Mouse (Mus musculus): ENCODE results near the gene Anxa4. TPM values are rescaled to one million over a fixed set of nuclear protein-coding genes. Genes with fewer than 3 reads are reported as not detected.

Anxa4 gene
- polyA plus RNA-seq, 1 experiment from 2014 or later: 167 TPM

DNA sequence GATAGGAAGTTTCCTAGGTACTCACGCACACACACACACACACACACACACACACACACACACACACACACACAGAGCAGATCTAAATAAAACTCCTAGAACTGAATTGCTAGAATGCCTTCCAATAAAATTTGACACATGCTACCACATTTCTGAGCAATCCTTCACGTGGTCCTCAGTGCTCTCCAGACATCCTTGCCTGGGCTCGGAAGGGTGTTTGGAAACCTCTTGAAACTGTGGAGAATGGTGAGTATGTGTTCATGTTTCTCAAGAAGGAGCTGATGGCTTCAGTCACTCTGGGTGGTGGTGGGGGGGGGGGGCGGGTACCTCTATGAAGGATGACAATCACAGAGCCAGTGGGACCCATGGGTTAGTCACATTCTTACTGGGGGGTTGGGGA, 5.1 kb downstream of the Anxa4 start:
- 89% methylated on average over 4 of the region's 4 CpGs for WGBS
- Histone ChIP-seq H3K36me3 (ENCODE audit: control insufficient read depth, insufficient read depth, low read length) (no peaks in the 10 kb centered on the region), H3K9ac (ENCODE audit: low read length) (no peak overlapping the region), H3K27me3 (replicated peaks; ENCODE audit: control insufficient read depth, insufficient read depth, low read length) (peaks cover 6% of the 10 kb centered on the region), H3K4me3 (ENCODE audit: low read depth, low read length) (no peak overlapping the region), H3K4me2 (ENCODE audit: low read length) (no peak overlapping the region), H3K4me1 (replicated peaks; ENCODE audit: control insufficient read depth, insufficient read depth, low read length) (peaks cover 4% of the 10 kb centered on the region; the same call in 1 of the 2 replicates), H3K9me3 (ENCODE audit: control insufficient read depth, low read length) (no peaks in the 10 kb centered on the region), H3K27ac (ENCODE audit: low read depth) (no peak overlapping the region)
- ATAC-seq (replicated peaks; ENCODE audit: low FRiP score, low TSS enrichment, low read depth) (no peak), DNase-seq (ENCODE audit: low spot score) (no peak)

DNA sequence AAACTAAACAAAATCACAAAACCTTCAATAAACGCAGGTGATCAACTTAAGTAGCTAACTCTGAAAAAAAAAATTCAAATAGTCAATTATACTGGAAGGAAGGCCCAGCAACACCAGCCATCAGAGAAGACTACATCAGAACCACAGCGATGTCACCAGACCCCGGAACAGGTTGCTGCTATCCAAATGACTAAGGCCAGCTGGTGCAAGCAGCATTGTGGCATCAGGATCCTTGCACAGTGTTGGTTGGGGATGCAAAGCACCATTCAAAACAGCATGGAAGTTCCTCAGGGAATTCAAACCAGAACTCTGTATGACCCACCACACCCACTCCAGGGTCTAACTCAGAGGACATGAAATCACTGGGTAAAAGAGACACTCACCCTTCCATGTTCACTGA, 6.8 kb downstream of the Anxa4 start:
- no peak overlapping the region for H3K4me2 ChIP-seq (ENCODE audit: low read length)
- no peak overlapping the region for H3K9ac ChIP-seq (ENCODE audit: low read length)
- H3K4me3 ChIP-seq (ENCODE audit: low read depth, low read length): no peak overlapping the region
- 93% methylated on average over 3 of the region's 3 CpGs for WGBS
- no peak overlapping the region for H3K27ac ChIP-seq (ENCODE audit: low read depth)
- DNase-seq (ENCODE audit: low spot score) (no peak), ATAC-seq (replicated peaks; ENCODE audit: low FRiP score, low TSS enrichment, low read depth) (no peak)
- no peaks in the 10 kb centered on the region for H3K9me3 ChIP-seq (ENCODE audit: control insufficient read depth, low read length)
- H3K36me3 ChIP-seq (ENCODE audit: control insufficient read depth, insufficient read depth, low read length): no peaks in the 10 kb centered on the region
- no peaks in the 10 kb centered on the region for H3K27me3 ChIP-seq (replicated peaks; ENCODE audit: control insufficient read depth, insufficient read depth, low read length)
- no peaks in the 10 kb centered on the region for H3K4me1 ChIP-seq (replicated peaks; ENCODE audit: control insufficient read depth, insufficient read depth, low read length)

DNA sequence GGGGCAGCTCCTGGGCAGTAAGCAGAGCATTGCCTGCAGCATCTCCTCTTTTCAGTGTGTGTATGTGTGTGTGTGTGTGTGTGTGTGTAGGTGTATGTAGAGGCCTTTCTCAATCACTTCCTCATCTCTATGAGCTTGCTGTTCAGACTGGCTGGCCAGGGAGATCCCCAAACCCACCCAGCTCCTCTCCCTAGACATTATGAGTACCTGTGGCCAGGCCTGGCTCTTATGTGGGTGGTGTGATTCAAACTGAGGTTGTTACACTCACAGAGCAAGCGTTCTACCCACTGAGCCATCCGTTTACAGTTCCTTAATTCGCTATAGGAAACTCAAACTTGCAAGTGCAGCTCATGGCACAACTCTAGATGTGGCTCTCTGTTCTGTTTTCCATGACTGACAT, 8.6 kb downstream of the Anxa4 start:
- no peak overlapping the region for H3K27ac ChIP-seq (ENCODE audit: low read depth)
- no peak overlapping the region for H3K4me2 ChIP-seq (ENCODE audit: low read length)
- 82% methylated on average over 3 of the region's 3 CpGs for WGBS
- DNase-seq (ENCODE audit: low spot score): no peak
- H3K27me3 ChIP-seq (replicated peaks; ENCODE audit: control insufficient read depth, insufficient read depth, low read length): no peaks in the 10 kb centered on the region
- no peaks in the 10 kb centered on the region for H3K4me1 ChIP-seq (replicated peaks; ENCODE audit: control insufficient read depth, insufficient read depth, low read length)
- H3K36me3 ChIP-seq (ENCODE audit: control insufficient read depth, insufficient read depth, low read length): no peaks in the 10 kb centered on the region
- H3K9me3 ChIP-seq (ENCODE audit: control insufficient read depth, low read length): no peaks in the 10 kb centered on the region
- no peak overlapping the region for H3K9ac ChIP-seq (ENCODE audit: low read length)
- ATAC-seq (replicated peaks; ENCODE audit: low FRiP score, low TSS enrichment, low read depth): no peak
- no peak overlapping the region for H3K4me3 ChIP-seq (ENCODE audit: low read depth, low read length)

DNA sequence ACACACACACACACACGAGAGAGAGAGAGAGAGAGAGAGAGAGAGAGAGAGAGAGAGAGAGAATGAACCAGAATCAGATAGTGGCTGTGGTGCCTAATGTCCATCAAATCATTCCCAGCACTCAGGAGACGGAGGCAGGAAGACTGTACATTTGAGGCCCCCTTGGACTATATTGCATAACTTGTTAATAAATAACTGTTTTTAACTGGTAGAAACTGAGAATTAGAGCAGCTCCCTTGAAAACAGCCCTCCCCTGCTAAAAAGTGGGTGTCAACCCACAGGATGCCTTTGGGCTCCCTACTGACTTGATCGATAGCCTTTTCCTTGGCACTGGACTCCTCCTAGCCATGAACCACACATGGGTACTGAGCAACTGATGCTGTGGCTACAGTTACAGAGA, 11.0 kb downstream of the Anxa4 start:
- Histone ChIP-seq H3K4me3 (ENCODE audit: low read depth, low read length) (no peak overlapping the region), H3K27ac (ENCODE audit: low read depth) (no peak overlapping the region), H3K4me2 (ENCODE audit: low read length) (no peak overlapping the region), H3K27me3 (replicated peaks; ENCODE audit: control insufficient read depth, insufficient read depth, low read length) (no peaks in the 10 kb centered on the region), H3K9me3 (ENCODE audit: control insufficient read depth, low read length) (no peaks in the 10 kb centered on the region), H3K4me1 (replicated peaks; ENCODE audit: control insufficient read depth, insufficient read depth, low read length) (no peaks in the 10 kb centered on the region), H3K36me3 (ENCODE audit: control insufficient read depth, insufficient read depth, low read length) (no peaks in the 10 kb centered on the region), H3K9ac (ENCODE audit: low read length) (no peak overlapping the region)
- ATAC-seq (replicated peaks; ENCODE audit: low FRiP score, low TSS enrichment, low read depth): no peak
- WGBS: 64% methylated on average over 3 of the region's 3 CpGs
- DNase-seq (ENCODE audit: low spot score): no peak

DNA sequence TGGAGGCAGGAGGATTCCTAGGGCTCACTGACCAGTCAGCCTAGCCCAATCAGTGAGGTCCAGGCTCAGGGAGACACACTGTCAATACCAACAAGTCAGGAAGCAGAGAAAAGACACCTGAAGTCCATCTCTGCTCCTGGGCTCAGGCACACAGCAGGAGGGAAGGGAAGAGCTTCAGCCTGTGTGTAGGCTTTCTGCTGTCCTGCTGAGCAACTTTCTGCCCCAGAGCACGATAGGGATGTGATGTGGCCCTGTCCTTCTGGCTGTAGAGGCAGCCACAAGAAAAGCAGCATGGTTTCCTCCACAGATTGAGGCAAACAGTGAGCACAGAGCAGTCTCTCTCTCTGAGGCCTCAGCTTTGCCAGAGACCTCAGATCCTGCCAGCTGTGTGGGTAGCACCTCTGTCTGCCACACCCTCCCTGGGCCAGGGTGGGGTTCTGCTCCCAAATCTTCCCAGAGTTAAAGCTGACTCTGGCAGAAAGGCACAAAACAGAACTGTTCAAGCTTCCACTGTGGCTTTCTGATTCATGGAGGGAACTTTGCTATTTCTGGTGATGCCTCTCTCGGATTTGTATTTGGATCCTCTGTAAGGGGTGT, 11.9 kb downstream of the Anxa4 start:
- no peak for ATAC-seq (replicated peaks; ENCODE audit: low FRiP score, low TSS enrichment, low read depth)
- no peak overlapping the region for H3K4me3 ChIP-seq (ENCODE audit: low read depth, low read length)
- H3K9ac ChIP-seq (ENCODE audit: low read length): no peak overlapping the region
- H3K36me3 ChIP-seq (ENCODE audit: control insufficient read depth, insufficient read depth, low read length): no peaks in the 10 kb centered on the region
- no peaks in the 10 kb centered on the region for H3K9me3 ChIP-seq (ENCODE audit: control insufficient read depth, low read length)
- DNase-seq (ENCODE audit: low spot score): no peak
- no peaks in the 10 kb centered on the region for H3K27me3 ChIP-seq (replicated peaks; ENCODE audit: control insufficient read depth, insufficient read depth, low read length)
- no peaks in the 10 kb centered on the region for H3K4me1 ChIP-seq (replicated peaks; ENCODE audit: control insufficient read depth, insufficient read depth, low read length)
- H3K4me2 ChIP-seq (ENCODE audit: low read length): no peak overlapping the region
- no peak overlapping the region for H3K27ac ChIP-seq (ENCODE audit: low read depth)
- 40% methylated on average over 2 of the region's 2 CpGs for WGBS

DNA sequence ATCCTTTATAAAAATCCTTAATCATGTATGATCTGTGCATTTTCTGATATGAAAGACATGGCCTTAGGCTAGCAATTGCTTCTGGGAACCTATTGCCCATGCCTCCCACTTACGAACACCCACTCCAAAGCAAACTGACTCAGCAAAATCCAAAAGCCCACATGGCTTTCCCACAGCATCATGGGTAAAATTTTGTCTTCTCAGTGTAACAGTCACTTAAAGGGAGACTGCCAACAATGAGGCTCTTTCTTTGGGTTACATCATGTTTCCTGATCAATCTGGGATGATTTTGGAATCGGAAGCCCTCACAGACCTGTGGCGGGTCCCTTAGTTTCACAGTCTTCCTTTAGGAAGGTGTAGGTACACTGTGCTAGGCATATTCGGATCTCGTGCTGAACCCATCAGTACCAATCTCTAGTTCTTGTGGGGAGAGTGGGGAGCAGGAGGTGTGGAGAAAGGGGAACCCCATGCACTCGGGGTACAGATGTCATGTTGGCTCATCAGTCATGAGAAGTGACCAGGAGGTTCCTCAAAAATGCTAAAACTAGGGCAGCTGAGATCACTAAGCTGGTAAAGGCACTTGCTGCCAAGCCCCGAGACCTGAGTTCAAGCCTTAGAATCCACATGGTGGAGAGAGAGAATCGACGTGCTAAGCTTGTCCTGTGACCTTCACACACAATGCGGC, 14.3 kb downstream of the Anxa4 start:
- no peak overlapping the region for H3K4me2 ChIP-seq (ENCODE audit: low read length)
- ATAC-seq (replicated peaks; ENCODE audit: low FRiP score, low TSS enrichment, low read depth): no peak
- no peak overlapping the region for H3K4me3 ChIP-seq (ENCODE audit: low read depth, low read length)
- no peaks in the 10 kb centered on the region for H3K27me3 ChIP-seq (replicated peaks; ENCODE audit: control insufficient read depth, insufficient read depth, low read length)
- no peak overlapping the region for H3K27ac ChIP-seq (ENCODE audit: low read depth)
- H3K9me3 ChIP-seq (ENCODE audit: control insufficient read depth, low read length): no peaks in the 10 kb centered on the region
- no peaks in the 10 kb centered on the region for H3K4me1 ChIP-seq (replicated peaks; ENCODE audit: control insufficient read depth, insufficient read depth, low read length)
- H3K36me3 ChIP-seq (ENCODE audit: control insufficient read depth, insufficient read depth, low read length): no peaks in the 10 kb centered on the region
- H3K9ac ChIP-seq (ENCODE audit: low read length): no peak overlapping the region
- DNase-seq (ENCODE audit: low spot score): no peak
- WGBS: 89% methylated on average over 10 of the region's 10 CpGs

DNA sequence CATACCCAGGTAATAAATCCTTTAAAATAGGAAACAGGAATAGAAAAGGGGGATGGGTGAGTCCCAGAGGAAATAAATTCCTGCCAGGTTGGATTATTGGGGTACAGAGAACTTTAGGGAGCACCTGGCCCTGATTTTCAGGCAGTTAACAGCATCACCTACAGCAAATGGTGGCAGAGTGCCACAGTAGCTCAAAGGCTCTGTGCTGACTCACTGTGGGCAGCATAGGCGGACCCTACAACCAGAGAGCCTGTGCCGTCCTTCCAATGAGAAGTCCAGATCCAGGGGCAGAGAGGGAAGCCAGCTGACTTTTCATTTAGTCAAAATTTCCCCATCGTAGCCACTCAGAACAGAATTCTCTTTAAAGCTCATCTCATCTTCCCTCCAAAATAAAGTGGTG, 16.2 kb downstream of the Anxa4 start:
- WGBS: 74% methylated on average over 3 of the region's 3 CpGs
- ATAC-seq (replicated peaks; ENCODE audit: low FRiP score, low TSS enrichment, low read depth) (no peak), DNase-seq (ENCODE audit: low spot score) (no peak)
- no peak overlapping the region for H3K4me3 ChIP-seq (ENCODE audit: low read depth, low read length)
- H3K27me3 ChIP-seq (replicated peaks; ENCODE audit: control insufficient read depth, insufficient read depth, low read length): no peaks in the 10 kb centered on the region
- H3K27ac ChIP-seq (ENCODE audit: low read depth): no peak overlapping the region
- H3K9me3 ChIP-seq (ENCODE audit: control insufficient read depth, low read length): no peaks in the 10 kb centered on the region
- no peak overlapping the region for H3K4me2 ChIP-seq (ENCODE audit: low read length)
- no peaks in the 10 kb centered on the region for H3K4me1 ChIP-seq (replicated peaks; ENCODE audit: control insufficient read depth, insufficient read depth, low read length)
- H3K36me3 ChIP-seq (ENCODE audit: control insufficient read depth, insufficient read depth, low read length): no peaks in the 10 kb centered on the region
- H3K9ac ChIP-seq (ENCODE audit: low read length): no peak overlapping the region

DNA sequence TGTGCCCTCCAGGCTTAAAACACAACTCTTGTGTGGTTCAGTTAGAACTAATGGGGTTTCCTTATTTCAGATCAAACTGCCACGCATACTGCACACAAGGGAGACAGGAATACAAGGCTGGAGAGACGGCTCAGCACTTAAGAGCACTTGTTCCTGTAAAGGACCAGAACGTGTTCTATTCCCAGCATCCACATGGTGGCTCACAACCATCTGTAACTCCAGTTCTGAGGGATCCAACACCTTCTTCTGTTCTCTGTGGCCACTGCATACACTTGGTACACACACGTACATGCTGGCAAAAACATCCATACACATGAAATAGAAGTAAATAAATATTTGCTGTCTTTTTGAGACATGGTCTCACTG, 16.7 kb downstream of the Anxa4 start:
- Histone ChIP-seq H3K27me3 (replicated peaks; ENCODE audit: control insufficient read depth, insufficient read depth, low read length) (no peaks in the 10 kb centered on the region), H3K9ac (ENCODE audit: low read length) (no peak overlapping the region), H3K9me3 (ENCODE audit: control insufficient read depth, low read length) (no peaks in the 10 kb centered on the region), H3K4me2 (ENCODE audit: low read length) (no peak overlapping the region), H3K36me3 (ENCODE audit: control insufficient read depth, insufficient read depth, low read length) (no peaks in the 10 kb centered on the region), H3K4me1 (replicated peaks; ENCODE audit: control insufficient read depth, insufficient read depth, low read length) (no peaks in the 10 kb centered on the region), H3K4me3 (ENCODE audit: low read depth, low read length) (no peak overlapping the region), H3K27ac (ENCODE audit: low read depth) (no peak overlapping the region)
- ATAC-seq (replicated peaks; ENCODE audit: low FRiP score, low TSS enrichment, low read depth) (no peak), DNase-seq (ENCODE audit: low spot score) (no peak)
- 68% methylated on average over 4 of the region's 4 CpGs for WGBS

DNA sequence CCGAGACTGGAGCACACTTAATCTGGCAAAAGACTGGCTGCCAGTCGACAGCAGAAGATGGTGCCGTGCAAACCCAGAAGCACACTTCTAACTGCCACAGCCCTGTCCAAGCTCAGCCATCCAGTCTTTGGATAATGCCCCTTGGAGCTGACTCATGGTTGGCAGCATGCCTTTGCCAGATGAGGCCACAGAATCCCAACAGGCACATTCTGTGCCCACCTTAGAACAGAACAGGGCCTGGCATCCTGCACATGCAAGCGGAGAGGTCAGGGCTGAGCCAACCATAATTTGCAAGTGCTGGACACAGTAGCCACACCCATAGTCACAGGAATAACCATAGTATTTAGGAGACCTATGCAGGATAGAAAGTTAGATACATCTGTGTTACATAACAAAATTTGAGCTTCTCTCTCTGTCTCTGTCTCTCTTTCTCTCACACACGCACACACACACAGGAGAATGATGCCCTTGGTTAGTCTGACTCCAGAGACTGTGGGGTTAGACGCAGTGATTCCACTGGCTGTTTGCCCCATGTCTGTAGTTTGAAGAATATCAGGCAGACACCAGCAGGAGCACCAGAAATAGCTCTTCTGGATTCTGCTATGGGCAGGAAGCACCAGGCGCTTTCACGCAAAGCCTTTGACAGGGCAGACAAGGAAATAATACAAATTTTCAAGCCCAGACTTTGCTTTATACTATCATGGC, 17.2 kb downstream of the Anxa4 start:
- ATAC-seq (replicated peaks; ENCODE audit: low FRiP score, low TSS enrichment, low read depth): no peak
- H3K27ac ChIP-seq (ENCODE audit: low read depth): no peak overlapping the region
- no peaks in the 10 kb centered on the region for H3K27me3 ChIP-seq (replicated peaks; ENCODE audit: control insufficient read depth, insufficient read depth, low read length)
- H3K4me2 ChIP-seq (ENCODE audit: low read length): no peak overlapping the region
- 82% methylated on average over 8 of the region's 8 CpGs for WGBS
- no peak overlapping the region for H3K4me3 ChIP-seq (ENCODE audit: low read depth, low read length)
- H3K4me1 ChIP-seq (replicated peaks; ENCODE audit: control insufficient read depth, insufficient read depth, low read length): no peaks in the 10 kb centered on the region
- H3K9me3 ChIP-seq (ENCODE audit: control insufficient read depth, low read length): no peaks in the 10 kb centered on the region
- no peak for DNase-seq (ENCODE audit: low spot score)
- H3K36me3 ChIP-seq (ENCODE audit: control insufficient read depth, insufficient read depth, low read length): no peaks in the 10 kb centered on the region
- H3K9ac ChIP-seq (ENCODE audit: low read length): no peak overlapping the region

Data from intestine, embryonic 14.5 days (tissue).